Mouse (Mus musculus) brain, embryonic 14.5 days (tissue): ENCODE measurements around the gene Wrb.

ENCODE experiments used
- CTCF ChIP-seq: fragments of 200-500 bp; IDR thresholded peaks from 2 replicates; pipeline ENCODE4 v1.5.1; 2012; ENCODE audit warnings: inconsistent platforms, mild to moderate bottlenecking, moderate library complexity, borderline replicate concordance; ENCODE audit not compliant: insufficient read depth, insufficient read length; ENCODE audit errors: extremely low read depth
- POLR2A ChIP-seq: fragments of 200-500 bp; IDR thresholded peaks from 2 replicates; pipeline ENCODE4 v1.6.1; 2012; ENCODE audit warnings: mild to moderate bottlenecking, inconsistent platforms, borderline replicate concordance; ENCODE audit not compliant: poor library complexity, insufficient read depth, insufficient read length, severe bottlenecking; ENCODE audit errors: extremely low read depth

DNA sequence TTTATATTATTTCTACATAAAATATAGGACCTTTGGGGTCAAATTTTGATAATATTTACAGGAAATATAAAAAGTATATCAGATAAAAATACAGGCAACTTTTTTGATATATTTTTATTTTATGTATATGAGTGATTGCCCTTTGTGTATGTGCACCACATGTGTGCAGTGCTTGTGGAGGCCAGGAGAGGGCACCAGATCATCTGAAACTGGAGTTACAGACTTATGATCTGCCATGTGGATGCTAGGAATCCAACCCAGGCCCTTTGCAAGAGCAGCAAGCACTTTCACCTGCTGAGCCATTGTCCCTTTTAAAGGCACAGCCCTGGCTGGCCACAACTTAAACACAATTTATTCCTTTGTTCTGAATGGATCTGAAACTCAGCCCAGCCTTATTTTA, 33.9 kb downstream of the Wrb start:
- TF ChIP-seq CTCF = no peak
- TF ChIP-seq POLR2A = no peak
